Mouse (Mus musculus): ENCODE results near the gene Ccnb2.

Gene Ccnb2

GRCm38 (mm10) chr9:70384494-70384893 lies 36.9 kb downstream of the Ccnb2 start:
- DNase-seq (ENCODE audit: extremely low spot score, low read depth, low spot score), result no peak

GRCm38 (mm10) chr9:70383750-70384149 lies 37.6 kb downstream of the Ccnb2 start:
- no peak for DNase-seq (ENCODE audit: extremely low spot score, low read depth, low spot score)

- DNase-seq (ENCODE audit: extremely low spot score, low read depth, low spot score), result no peak
Observed at GRCm38 (mm10) chr9:70382091-70382490, 39.3 kb downstream of the Ccnb2 start.

DNA sequence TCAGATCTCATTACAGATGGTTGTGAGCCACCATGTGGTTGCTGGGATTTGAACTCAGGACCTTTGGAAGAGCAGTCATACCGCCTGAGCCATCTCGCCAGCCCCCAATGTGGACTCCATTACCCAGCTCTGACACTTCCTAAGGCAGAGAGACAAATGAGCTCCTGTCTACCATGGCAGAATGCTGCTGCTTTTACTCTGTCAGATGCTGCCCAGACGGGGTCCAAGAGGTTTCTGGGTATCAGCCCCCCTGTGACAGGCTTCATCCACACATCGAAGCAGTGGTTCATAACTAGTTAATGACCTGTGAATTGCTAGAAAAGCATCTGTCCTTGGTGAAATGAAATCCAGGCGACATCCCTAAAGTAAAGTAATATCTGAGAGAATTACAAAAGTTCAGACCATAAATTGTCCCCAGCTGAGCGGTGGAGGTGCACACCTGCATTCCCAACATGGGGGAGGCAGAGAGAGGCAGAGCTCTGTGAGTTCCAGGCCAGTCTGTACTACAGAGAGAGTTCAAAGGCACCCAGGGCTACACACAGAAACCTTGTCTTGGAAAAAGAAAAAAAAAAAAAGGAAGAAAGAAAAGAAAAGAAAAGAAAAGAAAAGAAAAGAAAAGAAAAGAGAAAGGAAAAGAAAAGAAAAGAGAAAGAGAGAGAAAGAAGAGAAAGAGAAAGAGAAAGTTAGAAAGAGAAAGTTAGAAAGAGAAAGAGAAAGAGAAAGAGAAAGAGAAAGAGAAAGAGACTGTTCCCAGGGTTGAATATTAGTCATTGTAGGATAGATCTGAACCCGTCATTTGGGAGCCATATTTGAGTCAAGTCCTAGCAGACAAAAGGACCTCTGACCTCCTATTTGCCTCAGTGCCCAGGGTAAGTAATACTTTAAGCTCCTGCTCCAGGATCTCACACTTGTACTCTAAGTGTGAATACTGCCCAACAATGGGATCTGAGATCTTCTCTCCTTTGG lies 41.6 kb downstream of the Ccnb2 start:
- DNase-seq (ENCODE audit: extremely low spot score, low read depth, low spot score), result no peak

GRCm38 (mm10) chr9:70371638-70372037 lies 49.7 kb downstream of the Ccnb2 start:
- no peak for DNase-seq (ENCODE audit: extremely low spot score, low read depth, low spot score)

DNA sequence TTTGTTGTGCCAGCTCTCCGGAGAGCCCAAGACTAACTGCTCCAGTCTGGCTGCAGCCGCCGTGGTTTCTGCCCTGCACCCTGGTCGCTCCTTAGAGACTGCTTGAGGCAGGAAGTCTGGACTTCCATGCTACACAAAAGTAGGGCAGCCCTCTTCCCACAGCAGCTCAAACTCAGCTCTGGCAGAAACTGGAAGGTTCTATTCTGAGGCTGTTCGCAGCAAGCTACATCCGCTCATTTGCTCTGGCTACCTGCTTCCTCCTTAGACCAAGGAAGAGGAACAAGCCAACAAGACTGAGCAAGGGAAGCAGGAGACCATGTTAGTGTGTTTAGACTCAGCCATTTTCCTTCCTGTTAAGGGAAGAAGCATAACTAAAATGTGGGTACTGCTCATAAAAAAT lies 54.4 kb downstream of the Ccnb2 start:
- no peak for DNase-seq (ENCODE audit: extremely low spot score, low read depth, low spot score)

GRCm38 (mm10) chr9:70365915-70366314 lies 55.4 kb downstream of the Ccnb2 start:
- no peak for DNase-seq (ENCODE audit: extremely low spot score, low read depth, low spot score)

DNA sequence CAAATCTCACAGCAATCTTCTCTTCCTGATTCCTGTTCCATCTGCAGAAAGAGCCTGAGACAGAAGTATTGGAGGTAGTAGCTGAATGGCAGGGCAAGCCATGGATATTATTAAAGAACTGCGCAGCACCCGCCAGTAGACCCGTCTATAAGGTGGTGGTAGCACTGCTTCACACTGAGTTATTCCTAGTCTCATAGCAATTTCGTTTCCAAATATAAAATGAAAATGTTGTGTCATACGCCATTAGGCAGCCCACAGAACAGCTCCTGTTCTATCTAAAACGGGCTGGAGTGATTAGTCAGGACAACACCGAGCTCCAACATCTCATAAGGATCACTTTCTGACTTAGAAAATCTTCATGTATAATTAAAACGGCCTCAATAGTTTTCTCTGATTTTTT lies 56.6 kb downstream of the Ccnb2 start:
- DNase-seq (ENCODE audit: extremely low spot score, low read depth, low spot score), result no peak

- no peak for DNase-seq (ENCODE audit: extremely low spot score, low read depth, low spot score)
Observed at GRCm38 (mm10) chr9:70359402-70360131, 61.8 kb downstream of the Ccnb2 start.
